Mouse (Mus musculus) adrenal gland, postnatal 4 days (tissue): ENCODE measurements around the gene Fyb. TPM values are rescaled to one million over a fixed set of nuclear protein-coding genes. Genes with fewer than 3 reads are reported as not detected.
"Not testable (repeated sequence)": the region's sequence is repeated elsewhere in the genome, so short reads cannot be mapped to it uniquely, and the experiment has no call there.

Source experiments
- DNase-seq, 2 experiments: peaks; one replicate each; pipeline ENCODE4 v3.0.0; 2021 to 2022; ENCODE audit warnings: low spot score in 2 of 2, mixed read lengths in 2 of 2
- total RNA-seq, 2 experiments: library from RNA; stranded (reverse); gene quantifications; 2 replicates each; pipeline ENCODE4 v1.2.3; 2021

Gene Fyb
- total RNA-seq, 2 experiments from 2014 or later = 27.7 to 28.9 TPM

GRCm38 (mm10) chr15:6560696-6561095 is 38.0 kb downstream of the Fyb start:
- no peak for DNase-seq

GRCm38 (mm10) chr15:6562161-6562560 is 39.5 kb downstream of the Fyb start:
- no peak for DNase-seq

GRCm38 (mm10) chr15:6562629-6563028 is 40.0 kb downstream of the Fyb start:
- no peak for DNase-seq

GRCm38 (mm10) chr15:6564977-6565421 is 42.3 kb downstream of the Fyb start:
- peak in 1 of 2 experiments; percentile 29 for DNase-seq

- no peak for DNase-seq
Measured at GRCm38 (mm10) chr15:6565873-6566272, 43.2 kb downstream of the Fyb start.

- no peak for DNase-seq
Measured at GRCm38 (mm10) chr15:6567993-6568392, 45.3 kb downstream of the Fyb start.

- DNase-seq = no peak
Measured at GRCm38 (mm10) chr15:6568605-6569004, 46.0 kb downstream of the Fyb start.

GRCm38 (mm10) chr15:6569074-6569473 is 46.4 kb downstream of the Fyb start:
- no peak for DNase-seq

- DNase-seq = no peak
Measured at GRCm38 (mm10) chr15:6570164-6570861, 47.7 kb downstream of the Fyb start.

- DNase-seq = peak in 1 of 2 experiments; percentile 28
Measured at GRCm38 (mm10) chr15:6570876-6571275, 48.2 kb downstream of the Fyb start.

- DNase-seq = no peak
Measured at GRCm38 (mm10) chr15:6574283-6574960, 51.8 kb downstream of the Fyb start.

- no peak for DNase-seq
Measured at GRCm38 (mm10) chr15:6577971-6578370, 55.3 kb downstream of the Fyb start.

- no peak for DNase-seq
Measured at GRCm38 (mm10) chr15:6578654-6579053, 56.0 kb downstream of the Fyb start.

- no peak for DNase-seq
Measured at GRCm38 (mm10) chr15:6579194-6579768, 56.6 kb downstream of the Fyb start.

- no peak for DNase-seq
Measured at GRCm38 (mm10) chr15:6579769-6580261, 57.2 kb downstream of the Fyb start.

GRCm38 (mm10) chr15:6584645-6585044 is 62.0 kb downstream of the Fyb start:
- DNase-seq = no peak

GRCm38 (mm10) chr15:6586351-6586750 is 63.7 kb downstream of the Fyb start:
- DNase-seq = not testable (repeated sequence)

GRCm38 (mm10) chr15:6587526-6587925 is 64.9 kb downstream of the Fyb start:
- no peak for DNase-seq

- DNase-seq = no peak
Measured at GRCm38 (mm10) chr15:6588192-6588591, 65.5 kb downstream of the Fyb start.

GRCm38 (mm10) chr15:6590846-6591451 is 68.3 kb downstream of the Fyb start:
- no peak for DNase-seq

- DNase-seq = no peak
Measured at GRCm38 (mm10) chr15:6591527-6591926, 68.9 kb downstream of the Fyb start.
